ENCODE assay signal across 25 mouse cellular contexts in the genomic region with DNA sequence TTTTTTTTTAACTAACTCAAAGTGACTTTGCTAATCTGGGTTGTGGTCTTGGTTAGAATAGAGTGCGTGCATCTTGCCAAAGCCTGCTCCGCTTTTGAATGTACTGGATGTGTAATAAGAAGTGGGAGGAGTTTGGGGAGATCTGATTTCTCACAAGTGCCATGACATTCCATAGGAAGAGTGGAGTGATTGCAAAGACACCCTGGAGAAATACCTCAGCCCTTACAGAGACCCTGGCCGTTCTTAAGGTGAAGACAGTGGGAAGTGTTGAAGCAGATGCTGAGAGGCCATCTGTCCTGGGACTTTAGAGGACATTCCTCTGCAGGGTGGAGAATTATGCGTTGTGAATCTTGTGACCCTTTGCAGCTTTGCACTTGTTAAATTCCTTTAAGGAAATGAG.
A peak's percentile ranks its signal among the peaks of the same experiment; 100 is the strongest.
DNase-seq lines count a peak whose midpoint lies in the region; ATAC-seq lines count a peak whose summit lies in the region.
"Had no signal": no experiment of that assay in that cellular context is flagged by ENCODE, and none has a peak within 500 bp of the region (broad histone marks: within the 10 kb centered on the region; RNA-seq: fewer than 3 reads in every experiment).

No protein-coding gene starts in this region.

- no peaks in the 10 kb centered on the region for H3K4me1 ChIP-seq in midbrain, embryonic 11.5 days (ENCODE audit: control insufficient read depth, insufficient read depth, low read length)
- no peaks in the 10 kb centered on the region for H3K4me1 ChIP-seq in midbrain, embryonic 15.5 days
- H3K4me1 ChIP-seq in embryonic facial prominence, embryonic 14.5 days (ENCODE audit: control insufficient read depth, insufficient read depth, low read length), result peaks cover 16% of the 10 kb centered on the region
- H3K4me1 ChIP-seq: midbrain, embryonic 10.5 days had no signal

- H3K27me3 ChIP-seq in midbrain, embryonic 11.5 days (ENCODE audit: control insufficient read depth, insufficient read depth, low read length), result no peaks in the 10 kb centered on the region
- H3K27me3 ChIP-seq in midbrain, embryonic 15.5 days (replicated peaks), result no peaks in the 10 kb centered on the region
- no peaks in the 10 kb centered on the region for H3K27me3 ChIP-seq in embryonic facial prominence, embryonic 14.5 days (replicated peaks; ENCODE audit: control insufficient read depth, insufficient read depth, low read length)
- H3K27me3 ChIP-seq: embryonic facial prominence, embryonic 13.5 days; forebrain, embryonic 15.5 days; heart, embryonic 12.5 days had no signal

- no peaks in the 10 kb centered on the region for H3K9me3 ChIP-seq in midbrain, embryonic 11.5 days (ENCODE audit: control insufficient read depth, low read length)
- no peaks in the 10 kb centered on the region for H3K9me3 ChIP-seq in midbrain, embryonic 15.5 days
- H3K9me3 ChIP-seq in embryonic facial prominence, embryonic 14.5 days (ENCODE audit: control insufficient read depth, low read length), result no peaks in the 10 kb centered on the region
- H3K9me3 ChIP-seq: embryonic facial prominence, embryonic 13.5 days; forebrain, embryonic 15.5 days; G1E; heart, embryonic 12.5 days; hindbrain, embryonic 10.5 days; midbrain, embryonic 10.5 days had no signal

- no peak for ATAC-seq in midbrain, embryonic 11.5 days (ENCODE audit: low FRiP score)
- ATAC-seq in midbrain, embryonic 15.5 days (replicated peaks), result no peak
- ATAC-seq in embryonic facial prominence, embryonic 14.5 days (ENCODE audit: low read depth), result peak; percentile 60
- ATAC-seq: forebrain, embryonic 15.5 days; hindbrain, embryonic 16.5 days; intestine, embryonic 16.5 days; liver, postnatal 0 days had no signal

- H3K9ac ChIP-seq in midbrain, embryonic 11.5 days (ENCODE audit: low read length), result no peak overlapping the region
- H3K9ac ChIP-seq in midbrain, embryonic 15.5 days, result no peak overlapping the region
- H3K9ac ChIP-seq in embryonic facial prominence, embryonic 14.5 days (ENCODE audit: low read depth, low read length), result no peak overlapping the region
- H3K9ac ChIP-seq: embryonic facial prominence, embryonic 13.5 days; forebrain, embryonic 15.5 days; heart, embryonic 12.5 days; liver, postnatal 0 days had no signal

- no peaks in the 10 kb centered on the region for H3K36me3 ChIP-seq in midbrain, embryonic 11.5 days (ENCODE audit: control insufficient read depth, insufficient read depth, low read length)
- H3K36me3 ChIP-seq in midbrain, embryonic 15.5 days (replicated peaks), result no peaks in the 10 kb centered on the region
- H3K36me3 ChIP-seq in embryonic facial prominence, embryonic 14.5 days (ENCODE audit: control insufficient read depth, insufficient read depth, low read length), result no peaks in the 10 kb centered on the region
- H3K36me3 ChIP-seq: embryonic facial prominence, embryonic 13.5 days; forebrain, embryonic 15.5 days; G1E; heart, embryonic 12.5 days; hindbrain, embryonic 10.5 days; midbrain, embryonic 10.5 days had no signal

- no peak overlapping the region for H3K4me2 ChIP-seq in midbrain, embryonic 11.5 days
- H3K4me2 ChIP-seq in midbrain, embryonic 15.5 days, result no peak overlapping the region
- no peak overlapping the region for H3K4me2 ChIP-seq in embryonic facial prominence, embryonic 14.5 days (ENCODE audit: low read depth, low read length)
- H3K4me2 ChIP-seq: embryonic facial prominence, embryonic 13.5 days; forebrain, embryonic 15.5 days; heart, embryonic 12.5 days; liver, embryonic 11.5 days had no signal

- no peak overlapping the region for H3K4me3 ChIP-seq in midbrain, embryonic 11.5 days (ENCODE audit: low read depth, low read length)
- no peak overlapping the region for H3K4me3 ChIP-seq in midbrain, embryonic 15.5 days
- no peak overlapping the region for H3K4me3 ChIP-seq in embryonic facial prominence, embryonic 14.5 days (ENCODE audit: low read depth, low read length)
- H3K4me3 ChIP-seq: embryonic facial prominence, embryonic 13.5 days; forebrain, embryonic 15.5 days; heart, embryonic 12.5 days; hindbrain, embryonic 10.5 days; midbrain, embryonic 10.5 days had no signal

- peak; percentile 28 for DNase-seq in embryo, embryonic 10.5 days (ENCODE audit: low spot score)
- no peak for DNase-seq in embryo, embryonic 9.5 days (ENCODE audit: extremely low spot score)
- DNase-seq in midbrain, embryonic 11.5 days (ENCODE audit: low spot score, missing footprints), result peak; percentile 65
- DNase-seq in embryonic facial prominence, embryonic 14.5 days (ENCODE audit: low spot score), result peak; percentile 76
- DNase-seq in frontal cortex, postnatal 10 days (ENCODE audit: low spot score in 2 of 2), result no peak
- no peak for DNase-seq in ovary, postnatal 10 days (ENCODE audit: low spot score)
- no peak for DNase-seq in spleen, adult 12 weeks (ENCODE audit: low spot score)
- DNase-seq: adrenal gland, postnatal 36 days; cerebellum, adult 11 months; cerebellum, adult 9-11 months; gastrocnemius, postnatal 10 days; heart, postnatal 10 days; kidney, postnatal 36 days; liver, postnatal 0 days had no signal

- H3K27ac ChIP-seq in midbrain, embryonic 11.5 days (ENCODE audit: low read depth, low read length), result no peak overlapping the region
- H3K27ac ChIP-seq in midbrain, embryonic 15.5 days, result no peak overlapping the region
- H3K27ac ChIP-seq in embryonic facial prominence, embryonic 14.5 days (replicated peaks; ENCODE audit: low read depth, low read length), result no peak overlapping the region
- H3K27ac ChIP-seq: embryonic facial prominence, embryonic 13.5 days; forebrain, embryonic 15.5 days; hindbrain, embryonic 10.5 days; macrophage; midbrain, embryonic 10.5 days had no signal

- 67% methylated on average over 4 of the region's 4 CpGs for WGBS in midbrain, embryonic 11.5 days
- WGBS in midbrain, embryonic 15.5 days, result 69% methylated on average over 4 of the region's 4 CpGs
- WGBS in embryonic facial prominence, embryonic 14.5 days, result 27% methylated on average over 4 of the region's 4 CpGs

Comparison
In these comparisons a context has a peak if more than half of its experiments do, and no peak if none do; other contexts are left out.
1. DNase-seq: peak in embryo, embryonic 10.5 days (single experiment), midbrain, embryonic 11.5 days (single experiment) and embryonic facial prominence, embryonic 14.5 days (single experiment); none in embryo, embryonic 9.5 days (single experiment), frontal cortex, postnatal 10 days (0 of 2), ovary, postnatal 10 days (single experiment) and spleen, adult 12 weeks (single experiment).